Mouse (Mus musculus): ENCODE measurements at regions not wholly inside any gene's neighbourhood (a gene's known extent, or its start where the extent isn't known, plus 50 kb on each side); places are given as distances from the start of the nearest gene placed in this dataset.

DNA sequence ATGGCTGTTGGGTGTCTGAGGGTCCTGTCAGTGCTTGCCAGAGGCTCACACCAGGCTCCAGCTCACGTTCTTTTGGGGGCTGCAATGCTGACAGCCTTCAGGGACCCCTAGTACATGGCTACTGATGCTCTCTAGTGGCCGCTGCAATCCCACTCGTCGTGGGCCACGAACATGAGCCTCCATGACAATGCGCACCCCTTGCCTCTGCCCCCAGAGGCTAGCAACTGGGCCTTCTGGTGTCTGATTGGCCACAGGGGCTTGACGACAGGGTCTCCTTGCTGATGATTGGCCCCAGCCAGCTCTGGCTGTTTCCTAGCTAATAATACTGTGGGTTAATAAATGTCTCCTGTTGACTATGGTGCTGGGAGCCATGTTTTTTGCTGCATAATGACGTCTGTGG is 61.1 kb downstream of the Rtl1 start:
- no peak for DNase-seq

DNA sequence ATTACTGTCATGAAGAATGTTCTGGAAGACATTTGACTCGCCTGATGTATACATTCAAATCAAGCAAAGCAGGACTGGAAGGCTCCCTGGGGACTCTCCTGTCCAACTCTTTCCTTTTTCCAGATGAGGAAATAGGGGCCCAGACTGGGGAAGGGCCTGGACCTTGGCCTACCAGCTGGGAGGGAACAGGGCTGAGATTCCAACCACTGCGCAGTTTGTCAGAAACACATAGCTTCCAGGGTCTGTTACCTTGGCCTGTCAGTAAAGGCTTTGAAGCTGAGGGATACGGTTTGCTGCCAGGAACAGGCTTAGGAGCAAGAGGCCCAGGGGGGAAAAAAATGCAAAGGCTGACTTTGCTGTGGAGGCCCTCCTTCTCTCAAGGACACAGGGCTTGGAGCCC is 61.5 kb downstream of the Rtl1 start:
- DNase-seq = peak; percentile 60

DNA sequence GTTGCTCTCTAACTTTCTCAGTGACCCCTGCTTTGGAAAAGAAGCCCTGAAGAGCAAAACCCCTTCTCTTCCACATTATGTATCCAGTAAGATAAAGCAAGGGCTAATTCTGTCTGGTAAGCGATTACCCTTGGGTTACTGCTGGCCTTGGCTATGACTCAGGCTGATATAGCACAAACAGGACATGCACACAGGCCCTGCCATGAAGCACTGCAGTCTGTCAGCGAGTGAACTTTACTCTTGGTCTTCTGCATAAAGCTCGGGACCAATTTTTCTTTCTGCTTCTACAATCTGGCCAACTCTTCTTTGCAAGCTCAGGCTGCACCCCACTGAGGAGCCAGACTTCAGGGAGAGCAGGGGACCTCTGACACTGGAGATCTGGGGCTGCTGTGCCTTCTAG is 63.6 kb downstream of the Rtl1 start:
- DNase-seq = no peak

DNA sequence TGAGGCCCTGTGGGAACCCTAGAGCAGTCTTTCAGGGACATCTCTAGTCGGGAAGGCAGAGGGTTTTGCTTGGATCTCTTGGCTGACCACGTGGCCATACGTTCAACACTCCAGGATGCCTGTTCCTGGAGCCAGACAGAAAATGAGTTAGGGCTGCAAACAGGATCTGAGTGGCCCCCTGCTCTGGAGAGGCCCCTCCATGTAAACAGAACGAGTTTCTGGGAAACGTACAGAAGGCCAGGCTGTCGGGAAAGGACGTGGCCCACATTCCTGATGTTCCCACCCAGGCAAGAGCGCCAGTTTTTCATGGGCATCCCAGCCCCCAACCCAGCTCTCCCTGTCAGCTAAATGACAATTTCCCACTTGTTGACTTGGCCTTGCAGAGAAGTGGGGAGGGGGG is 67.7 kb downstream of the Rtl1 start:
- no peak for DNase-seq

DNA sequence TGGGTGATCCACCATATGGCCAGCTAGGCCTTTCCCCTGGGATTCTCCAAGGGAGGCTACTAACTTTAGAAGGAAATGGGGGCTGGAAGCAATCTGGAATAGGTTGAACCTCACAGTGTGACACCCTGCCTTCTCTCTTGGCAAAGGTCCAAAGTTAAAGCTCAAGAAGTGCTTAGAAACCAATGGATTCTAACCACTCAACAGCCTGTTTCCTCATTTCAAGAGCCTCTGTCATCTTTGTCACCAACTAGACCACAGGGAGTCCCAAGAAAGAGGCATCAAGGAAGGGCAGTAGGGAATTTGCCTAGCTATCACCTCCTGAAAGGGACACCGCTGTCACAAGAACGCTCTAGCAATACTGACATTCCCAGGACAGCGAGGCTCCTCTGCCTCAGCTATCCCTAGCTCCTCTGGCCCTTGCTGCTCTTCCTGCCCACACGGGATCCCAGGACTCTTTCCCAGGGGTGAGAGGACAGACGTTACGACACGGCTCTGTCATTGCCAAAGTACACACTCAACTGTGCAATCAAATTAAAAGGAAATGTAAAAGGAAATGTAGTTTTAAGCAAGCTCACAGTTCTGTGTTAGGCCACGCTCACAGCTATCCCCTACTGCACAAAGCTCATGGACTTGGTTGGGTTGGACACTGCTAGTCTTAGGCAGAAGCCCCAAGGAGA is 68.6 kb downstream of the Rtl1 start:
- no peak for DNase-seq

DNA sequence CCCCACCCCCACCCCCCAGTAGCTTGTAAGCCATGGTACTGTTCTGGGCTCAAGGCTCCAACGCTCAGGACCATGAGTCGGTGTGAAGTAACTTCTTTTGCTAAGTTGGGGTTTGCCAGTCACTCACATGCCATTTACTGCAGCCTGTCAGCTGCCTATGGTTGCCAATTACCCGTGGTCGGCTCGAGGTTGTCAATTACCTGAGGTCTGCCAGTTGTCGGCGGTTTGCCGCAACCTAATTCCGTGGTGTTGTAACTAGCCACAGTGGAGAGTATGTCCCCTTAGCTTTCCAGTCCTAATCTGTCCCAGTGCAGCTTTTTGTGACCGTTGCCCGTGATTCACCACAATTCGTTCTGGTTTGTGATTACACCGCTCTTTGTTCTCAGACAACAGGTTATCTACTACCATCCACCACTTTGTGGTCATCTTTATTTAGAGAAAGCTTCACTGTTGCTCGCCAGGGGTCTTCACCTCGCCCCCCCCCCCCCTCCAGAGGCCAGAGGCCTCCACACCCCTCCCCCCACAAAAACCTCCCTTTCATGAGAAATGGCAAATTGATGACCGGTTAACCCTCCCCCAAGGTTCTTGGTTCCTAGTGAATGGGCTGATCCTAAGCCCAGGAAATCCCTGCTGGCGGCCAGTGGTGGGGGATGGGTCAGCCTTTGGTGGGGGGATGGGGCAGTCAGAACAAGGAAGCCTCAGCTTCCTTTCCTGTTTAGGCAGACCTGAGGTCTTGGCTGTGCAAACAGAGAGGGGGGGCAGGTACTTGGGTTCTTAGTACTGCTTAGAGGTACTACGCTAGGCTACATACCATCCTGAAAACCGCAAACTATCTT is 69.7 kb downstream of the Rtl1 start:
- DNase-seq = no peak

DNA sequence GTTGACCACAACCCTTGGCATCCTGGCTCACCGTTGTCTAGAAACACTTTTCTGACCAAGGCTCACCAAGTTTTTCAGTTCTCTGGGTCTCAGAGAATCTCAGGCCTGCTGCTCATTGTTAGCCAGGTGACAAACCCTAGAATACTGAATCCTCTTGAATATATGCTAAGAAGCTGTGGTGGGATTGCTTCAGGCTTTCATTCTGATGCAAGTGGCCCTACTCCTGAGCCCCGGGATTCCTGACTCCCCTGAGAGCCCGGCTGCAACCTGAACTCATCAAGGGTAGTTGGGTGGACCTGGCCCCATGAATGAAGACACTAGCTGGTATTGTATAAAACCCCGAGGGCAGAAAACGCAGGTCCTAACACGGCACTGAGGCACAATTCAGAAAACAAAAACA is 70.6 kb downstream of the Rtl1 start:
- no peak for DNase-seq

DNA sequence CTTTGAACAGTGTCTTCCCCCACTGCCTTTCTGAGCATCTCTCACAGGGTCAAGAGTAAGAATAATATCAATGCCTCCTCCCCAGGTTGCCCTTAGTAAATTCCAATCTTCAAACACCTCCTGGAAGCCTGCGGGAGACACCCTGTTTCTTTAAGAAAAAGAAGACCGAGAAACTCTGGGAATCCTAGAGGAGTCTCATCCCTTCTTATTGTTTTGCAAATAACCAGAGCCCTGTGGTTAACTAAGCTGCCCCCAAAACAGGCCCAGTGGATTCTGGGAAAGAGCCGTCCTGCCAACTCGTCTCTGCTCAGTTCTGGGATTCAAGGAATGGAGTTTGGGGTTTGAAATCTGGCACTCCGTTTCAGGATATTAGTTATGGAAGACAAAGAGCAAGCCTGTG is 71.2 kb downstream of the Rtl1 start:
- DNase-seq = no peak

DNA sequence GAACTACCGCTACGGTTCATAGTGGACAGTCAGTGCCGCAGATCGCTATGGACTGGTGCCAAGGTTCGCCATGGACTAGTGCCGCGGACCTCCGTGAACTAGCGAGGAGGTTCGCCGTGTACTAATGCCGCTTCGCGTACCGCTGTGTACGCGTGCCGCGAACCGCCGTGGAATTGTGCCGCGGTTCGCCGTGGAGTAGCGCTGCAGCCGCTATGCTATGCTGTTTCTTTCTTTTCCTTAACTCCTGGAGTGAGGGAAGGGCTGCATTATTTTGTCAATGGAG is 71.9 kb downstream of the Rtl1 start:
- no peak for DNase-seq

DNA sequence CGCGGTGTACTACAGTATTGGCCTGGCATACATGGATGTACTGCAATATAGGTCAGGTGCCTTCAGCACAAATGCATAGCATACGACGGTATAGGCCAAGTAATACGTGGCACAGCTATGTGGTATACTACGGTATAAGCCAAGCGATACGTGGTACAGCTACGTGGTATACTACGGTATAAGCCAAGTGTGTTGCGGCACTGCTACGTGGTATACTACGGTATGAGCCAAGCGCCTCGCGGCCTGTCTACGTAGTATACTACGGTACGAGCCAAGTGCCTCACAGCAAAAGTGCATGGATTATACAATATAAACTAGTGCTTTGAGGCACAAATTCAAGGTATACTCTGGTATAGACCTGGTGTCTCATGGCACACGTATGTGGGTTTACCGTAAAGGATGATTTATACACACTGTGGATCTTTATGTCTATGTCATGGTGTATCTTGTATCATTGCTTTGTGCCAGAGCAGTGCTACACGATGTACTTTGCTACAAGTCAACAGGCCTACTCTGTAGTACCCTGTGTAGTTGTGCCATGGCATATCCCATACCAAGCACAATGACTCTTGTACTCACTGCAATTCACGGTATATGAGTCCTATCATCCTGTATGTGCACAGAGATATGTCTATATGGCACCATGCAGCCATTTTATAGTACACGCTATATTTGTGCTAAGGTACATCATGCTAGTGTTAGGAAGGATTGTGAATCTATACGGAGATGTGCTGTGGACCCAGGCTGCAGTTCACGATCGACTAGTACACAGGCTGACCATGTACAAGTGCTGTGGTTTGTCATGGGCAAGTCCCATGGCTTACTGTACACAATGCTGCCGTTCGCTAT is 72.5 kb downstream of the Rtl1 start:
- DNase-seq = no peak

DNA sequence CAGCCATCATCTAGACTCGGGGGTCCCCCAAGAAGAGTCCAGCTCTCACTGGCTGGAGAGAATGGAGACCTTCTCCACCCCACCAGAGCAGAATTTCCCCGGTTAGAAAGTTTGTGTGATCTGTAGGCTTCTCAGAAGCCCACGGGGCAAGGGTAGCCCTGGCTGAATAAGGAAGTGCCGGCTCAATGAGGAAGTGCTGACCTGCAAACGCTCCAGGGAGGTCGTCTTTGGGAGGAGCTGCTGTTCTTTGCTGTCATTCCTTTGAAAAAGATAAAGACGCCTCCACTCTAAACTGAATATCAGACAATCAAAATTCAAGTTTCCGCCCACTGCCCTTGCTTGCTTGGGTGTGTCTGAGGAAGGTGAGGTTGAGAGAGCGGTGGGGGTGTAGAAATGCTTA is 73.0 kb downstream of the Dlk1 start:
- DNase-seq = no peak

DNA sequence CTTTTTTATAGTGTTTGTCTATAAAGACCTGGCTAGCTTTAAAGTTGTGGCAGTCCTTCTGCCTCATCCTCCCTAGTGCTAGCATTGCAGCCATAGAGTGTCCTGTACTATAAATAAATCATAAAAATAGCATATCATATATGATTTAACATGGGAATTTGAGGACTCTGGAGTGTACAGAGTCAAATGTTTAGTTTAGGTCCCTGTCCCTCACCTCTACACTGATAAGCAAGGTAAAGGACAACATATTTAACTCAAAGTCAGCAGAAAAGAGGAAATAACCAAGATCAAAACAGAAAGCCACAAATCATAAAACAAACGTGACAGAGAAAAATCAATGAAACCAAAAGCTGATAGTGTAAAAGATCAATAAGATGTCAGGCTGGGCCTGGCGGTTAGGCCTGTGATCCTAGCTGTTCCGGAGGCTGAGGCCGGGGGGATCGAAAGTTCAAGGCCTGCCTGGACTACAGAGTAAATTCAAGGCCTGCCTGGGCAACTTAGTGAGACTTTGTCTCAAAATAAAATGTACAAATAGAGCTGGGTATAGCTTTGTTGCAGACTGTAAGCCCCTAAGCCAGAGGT is 68.7 kb downstream of the Dlk1 start:
- DNase-seq = no peak

DNA sequence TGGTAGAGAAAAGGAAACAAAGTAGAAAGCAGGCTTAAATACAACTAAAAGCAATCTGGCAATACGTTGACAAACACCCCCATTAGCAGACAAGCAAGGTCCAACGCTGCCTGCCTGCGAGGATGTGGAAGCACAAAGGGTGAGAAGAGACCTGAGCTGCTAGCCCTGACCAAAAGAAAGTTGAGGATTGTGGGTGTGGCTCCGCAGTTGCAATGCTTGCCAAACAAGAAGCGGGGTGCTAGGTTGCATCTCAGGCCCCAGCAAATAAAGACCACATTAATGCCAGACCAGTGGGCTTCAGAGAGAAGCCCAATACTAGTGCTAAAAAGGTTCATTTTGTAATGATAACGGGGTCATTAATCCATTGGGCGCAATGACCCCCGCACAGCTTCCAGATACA is 67.8 kb downstream of the Dlk1 start:
- no peak for DNase-seq

DNA sequence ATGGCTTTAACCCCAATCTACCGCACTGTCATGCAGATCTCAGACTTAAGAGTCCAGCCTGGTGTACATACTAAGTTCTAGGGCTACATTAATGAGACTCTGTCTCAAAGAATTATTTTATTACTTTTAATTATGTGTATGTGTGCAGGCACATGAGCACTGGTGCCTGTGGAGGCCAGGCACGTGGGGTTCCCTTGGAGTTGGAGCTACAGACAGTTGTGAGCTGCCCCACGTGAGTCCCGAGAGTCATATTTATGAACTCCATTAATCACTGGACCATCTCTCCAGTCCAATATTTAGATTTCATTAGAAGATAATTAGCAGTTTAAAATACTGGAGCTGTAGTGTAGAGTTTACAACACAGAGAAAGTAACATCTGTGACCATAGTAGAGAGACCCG is 67.2 kb downstream of the Dlk1 start:
- no peak for DNase-seq

DNA sequence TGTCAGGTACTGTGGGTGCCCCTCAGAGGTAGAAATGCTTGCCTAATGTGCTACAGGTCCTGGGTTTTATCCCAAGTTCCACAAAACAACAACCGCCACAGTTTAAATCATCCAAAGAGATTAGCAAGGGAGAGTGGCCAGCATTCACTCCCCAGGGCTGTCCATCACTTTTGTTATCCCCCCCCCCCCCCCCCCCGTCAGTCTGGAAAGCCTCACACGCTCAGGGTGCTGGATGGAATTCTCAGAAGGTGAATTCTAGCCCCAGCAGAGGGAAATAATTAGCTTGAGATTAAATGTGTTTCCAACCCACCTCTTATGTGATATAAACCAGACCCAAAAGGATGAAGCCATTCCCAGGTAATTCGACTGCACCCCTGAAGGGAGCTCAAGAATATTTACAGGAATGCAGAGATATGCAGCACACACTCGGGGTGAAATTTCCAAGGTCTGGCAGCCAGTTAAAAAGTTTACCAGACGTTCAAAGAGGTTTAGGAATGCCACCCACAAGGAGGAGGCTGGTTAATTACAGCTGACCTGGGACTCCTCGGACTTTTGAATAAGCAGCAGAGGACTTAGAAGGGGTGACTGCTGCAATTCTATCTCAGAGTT is 65.9 kb downstream of the Dlk1 start:
- no peak for DNase-seq

DNA sequence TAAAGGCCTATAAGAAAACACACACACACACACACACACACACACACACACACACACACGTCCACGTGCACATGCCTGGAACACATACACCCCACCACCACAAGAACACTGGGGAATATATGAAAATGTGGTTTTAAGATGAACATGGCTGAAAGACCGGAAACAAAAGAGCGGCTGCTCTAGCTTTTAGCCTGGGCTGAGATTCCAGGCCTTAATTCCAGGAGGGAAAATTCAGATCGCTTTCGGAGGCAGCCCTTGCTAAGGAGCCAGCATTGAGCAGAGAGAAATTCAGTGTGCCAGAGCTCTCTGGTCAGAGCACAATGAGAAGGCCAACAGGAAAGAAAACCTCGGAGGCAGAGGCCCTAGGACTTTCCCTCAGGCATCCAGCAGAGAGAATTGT is 65.1 kb downstream of the Dlk1 start:
- no peak for DNase-seq

DNA sequence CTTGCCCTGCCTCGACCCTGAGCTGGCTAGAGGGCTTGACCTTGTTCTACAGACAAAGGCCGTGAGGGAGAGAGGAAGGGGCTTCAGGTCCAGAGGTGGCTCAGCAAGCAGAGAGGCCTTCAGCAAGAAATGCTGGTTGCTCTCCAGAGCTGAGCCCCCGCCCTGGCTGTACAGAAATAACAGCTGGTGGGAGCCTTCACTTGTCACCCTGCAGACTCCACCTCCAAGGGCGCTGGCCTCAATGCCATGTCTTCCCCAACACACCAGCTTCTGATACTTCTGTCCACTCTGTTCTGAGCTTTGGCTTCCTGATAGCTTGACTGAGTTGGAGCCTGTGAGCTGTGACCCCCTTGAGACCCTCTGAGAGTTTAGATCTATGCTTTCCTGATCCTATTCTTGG is 64.3 kb downstream of the Dlk1 start:
- DNase-seq = no peak

DNA sequence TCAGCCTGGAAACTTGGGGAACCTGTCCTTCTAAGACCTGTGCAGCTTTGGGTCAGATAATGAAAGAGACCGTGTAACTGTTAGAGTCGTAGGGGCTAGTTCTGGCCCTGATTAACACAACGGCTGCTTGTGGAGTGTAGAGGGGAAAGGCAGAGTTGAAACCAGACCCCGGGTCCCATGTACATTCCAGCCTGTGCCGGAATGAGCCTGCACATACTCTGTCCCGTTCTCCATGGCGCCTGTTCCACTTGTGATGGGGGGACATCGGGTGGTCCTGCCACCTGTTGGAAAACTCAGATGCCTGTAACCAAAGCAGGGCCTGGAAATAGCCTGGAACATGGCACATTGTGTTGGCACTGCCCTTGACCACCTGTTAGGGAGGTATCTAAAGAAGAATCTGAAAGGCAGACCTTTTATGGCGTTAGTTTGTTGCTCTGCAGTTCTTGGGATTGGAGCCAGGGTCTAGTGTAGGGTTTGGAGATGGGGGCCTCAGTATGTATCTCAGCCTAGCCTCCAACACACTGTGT is 61.7 kb downstream of the Dlk1 start:
- DNase-seq = no peak

Measured in adrenal gland, adult 8-10 months (tissue).